Mouse (Mus musculus): ENCODE results near the gene Fanci.

DNA sequence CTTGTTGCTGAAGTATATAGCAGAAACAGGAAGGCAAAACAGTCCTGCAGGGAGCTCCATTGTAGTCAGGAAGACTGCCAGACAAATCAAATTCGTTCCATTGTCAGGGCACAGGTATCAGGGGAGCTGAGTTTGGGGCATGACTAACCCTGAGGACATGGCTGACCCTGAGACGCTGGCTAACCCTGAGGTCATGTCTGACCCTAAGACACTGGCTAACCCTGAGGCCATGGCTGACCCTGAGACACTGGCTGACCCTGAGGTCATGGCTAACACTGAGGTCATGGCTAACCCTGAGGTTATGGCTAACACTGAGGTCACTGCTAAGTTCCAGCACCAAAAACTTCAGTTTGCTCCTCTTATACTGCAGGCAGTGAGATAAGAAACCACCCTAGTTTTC is 48.3 kb downstream of the Fanci start:
- no peak for TF ChIP-seq CTCF (IDR thresholded peaks at IDR 0.05; ENCODE audit: borderline replicate concordance, insufficient read depth, low read depth, low read length)
- TF ChIP-seq POLR2A (IDR thresholded peaks at IDR 0.05; ENCODE audit: borderline replicate concordance, insufficient read depth, low read length), result no peak

All from cerebellum, adult 2 months (tissue).